Mouse (Mus musculus): Measurements from ENCODE around the gene Cfhr2. TPM values are rescaled to one million over a fixed set of nuclear protein-coding genes. Genes with fewer than 3 reads are reported as not detected.
"Not testable (repeated sequence)": the region's sequence is repeated elsewhere in the genome, so short reads cannot be mapped to it uniquely, and the experiment has no call there.

Gene Cfhr2
- under 1 TPM in 1 of 2 experiments, not detected in 1; 0.34 TPM for total RNA-seq (2021)
- long read RNA-seq, experiment 1 = 0 reads
- long read RNA-seq, experiment 2 = 0 reads

- no peak for DNase-seq
Observed at GRCm38 (mm10) chr1:139858548-139858947, at the start of gene Cfhr2. Cfhr2 (minus strand) TSS chr1:139858702.

DNA sequence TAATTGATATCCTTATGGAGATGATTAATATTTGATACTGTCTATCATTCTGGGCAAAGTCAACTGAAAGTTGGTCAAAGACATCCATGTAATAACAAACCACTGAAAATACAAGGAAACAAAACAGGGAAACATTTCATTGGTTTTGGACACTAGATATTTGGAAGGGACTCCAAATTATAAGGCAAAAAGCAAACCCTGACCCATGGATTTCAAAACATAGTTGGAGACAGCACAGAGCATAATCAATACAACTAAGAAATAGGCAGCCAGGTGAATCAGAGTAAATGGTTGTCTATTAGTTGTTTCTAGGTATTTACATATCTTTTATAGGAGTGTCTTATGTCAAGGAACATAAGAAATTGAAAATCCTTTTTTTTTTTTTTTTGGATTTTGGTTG lies 5.2 kb upstream of the Cfhr2 start:
- no peak for DNase-seq

DNA sequence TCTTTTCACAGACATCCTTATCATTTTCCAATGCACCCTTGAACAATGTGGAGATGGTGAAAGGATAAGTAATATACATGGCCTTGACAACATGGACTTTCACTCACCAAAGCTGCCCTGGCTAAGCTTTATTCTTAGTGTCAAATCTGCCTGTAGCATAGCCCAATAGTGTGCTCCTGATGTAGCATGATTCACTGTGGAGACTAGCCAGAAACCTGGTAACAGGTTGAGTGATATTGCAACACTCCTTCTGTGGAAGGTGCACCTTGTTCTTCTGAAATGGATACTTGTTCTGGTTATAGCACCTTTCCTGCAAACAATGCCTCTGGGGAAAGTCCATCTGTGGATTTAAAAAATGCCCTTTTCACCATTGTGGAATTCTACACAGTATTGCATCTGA lies 1.7 kb upstream of the Cfhr2 start:
- DNase-seq = no peak

GRCm38 (mm10) chr1:139839699-139840098 lies 18.8 kb downstream of the Cfhr2 start:
- no peak for DNase-seq

DNA sequence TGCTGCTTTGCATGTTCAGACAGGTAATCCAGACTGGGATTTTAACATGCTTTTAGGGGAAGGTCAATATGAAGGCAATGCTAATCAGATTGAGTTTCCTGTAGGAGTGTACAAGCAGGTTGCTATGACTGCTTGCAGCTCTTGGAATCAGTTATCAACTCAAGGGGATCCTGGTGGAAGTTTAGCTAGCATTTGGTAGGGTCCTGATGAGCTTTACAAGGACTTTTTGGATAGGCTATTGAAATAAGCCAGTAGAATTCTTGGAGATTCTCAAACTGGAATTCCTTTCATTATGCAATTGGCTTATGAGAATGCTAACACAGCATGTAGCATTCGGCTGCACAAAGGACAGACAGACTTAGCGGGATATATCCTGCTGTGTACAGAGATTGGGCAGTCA lies 19.2 kb downstream of the Cfhr2 start:
- DNase-seq = no peak

DNA sequence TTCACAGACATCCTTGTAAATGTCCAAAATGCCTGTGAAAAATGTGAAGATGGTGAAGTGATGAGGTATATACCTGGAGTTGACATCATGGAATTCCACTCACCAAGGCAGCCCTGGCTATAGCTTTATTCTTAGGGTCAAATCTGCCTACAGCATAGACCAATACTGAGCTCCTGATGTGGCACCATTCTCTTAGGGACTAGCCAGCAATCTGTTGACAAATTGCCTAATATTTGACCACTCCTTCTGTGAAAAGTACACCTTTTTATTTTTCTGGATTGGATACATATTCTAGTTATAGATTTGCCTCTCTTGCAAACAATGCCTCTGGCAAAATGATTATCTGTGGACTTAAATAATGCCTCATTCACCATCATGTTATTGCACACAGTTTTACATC lies 49.9 kb downstream of the Cfhr2 start:
- DNase-seq = no peak

DNA sequence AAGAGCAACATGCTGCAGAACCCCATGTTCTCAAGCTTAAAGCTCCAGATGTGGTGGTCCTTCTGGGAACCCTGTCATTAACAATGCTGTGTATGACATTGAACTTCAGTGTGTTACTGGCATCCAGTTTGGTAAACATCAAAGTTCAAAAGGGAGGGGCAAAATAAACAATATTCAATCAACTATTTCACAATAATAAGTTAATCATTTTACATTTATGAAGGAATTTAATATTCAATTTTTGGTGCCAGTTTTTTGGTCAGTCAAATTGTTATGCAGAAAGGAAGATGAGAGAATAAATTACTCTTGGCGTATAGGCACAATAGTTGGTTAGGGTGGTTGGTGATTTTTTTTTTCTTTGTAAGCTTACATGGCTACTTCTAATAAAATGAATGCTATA lies 77.4 kb downstream of the Cfhr2 start, which contains the start of gene Gm4788:
Gene Gm4788, minus strand, starts transcription at position 101 of the 400 bp plus-strand sequence.
- no peak for DNase-seq

DNA sequence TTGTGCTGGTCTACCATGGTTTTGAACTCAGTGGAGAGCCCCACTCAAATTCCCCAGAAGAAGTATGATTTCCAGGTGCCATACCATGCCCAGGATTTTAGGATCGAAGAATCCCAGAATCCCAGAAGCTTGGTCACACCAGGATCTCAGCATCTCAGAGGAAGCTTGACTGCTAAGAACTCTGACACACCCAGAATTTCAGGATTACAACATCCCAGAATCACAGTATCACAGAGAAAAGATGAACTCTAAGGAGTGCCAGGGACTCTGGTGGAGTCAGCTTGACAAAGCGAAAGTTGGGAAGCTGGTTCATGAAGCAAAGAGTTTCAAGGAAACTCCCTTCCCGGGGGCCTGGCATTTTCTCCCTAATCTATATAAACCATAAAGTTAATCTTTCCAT lies 88.6 kb downstream of the Cfhr2 start:
- not testable (repeated sequence) for DNase-seq

Other genes with a start within 250 kb of the Cfhr2 start
- gene Gm4788, start 77.5 kb downstream of the Cfhr2 start, total RNA-seq (2021) = under 1 TPM in 1 of 2 experiments, not detected in 1; 0.14 TPM